Mouse (Mus musculus) lung, adult 2 months (tissue): ENCODE results near the gene Ppp2r5c.

Experiments used
- CTCF ChIP-seq: fragments of 200-500 bp; IDR thresholded peaks from 2 replicates; pipeline ENCODE4 v1.5.1; 2011; ENCODE audit warnings: mild to moderate bottlenecking, low read length, control low read depth; ENCODE audit not compliant: insufficient read depth
- POLR2A ChIP-seq: fragments of 200-500 bp; IDR thresholded peaks from 2 replicates; pipeline ENCODE4 v1.6.1; 2011; ENCODE audit warnings: low read depth, mild to moderate bottlenecking, control low read depth, low read length, borderline replicate concordance; ENCODE audit errors: extremely low read depth

DNA sequence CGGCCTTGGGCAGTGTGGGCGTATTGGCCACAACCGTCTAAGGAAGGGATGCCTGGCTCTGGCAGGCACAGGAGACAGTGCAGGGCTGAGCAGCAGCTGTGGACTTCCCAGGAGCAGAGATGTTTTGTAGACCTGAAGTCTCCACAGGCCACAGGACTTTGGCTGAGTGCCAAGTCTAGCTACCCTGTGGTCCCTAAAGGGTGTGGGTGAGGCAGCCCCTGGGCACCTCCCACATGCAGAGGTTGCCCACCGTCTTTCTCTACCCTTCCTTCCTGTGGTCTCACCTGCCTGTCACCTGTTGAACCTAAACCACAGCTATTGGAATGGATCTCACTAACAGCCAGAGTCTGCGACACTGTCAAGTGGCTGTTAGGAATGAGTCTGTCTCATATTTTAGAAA lies 59.1 kb downstream of the Ppp2r5c start:
- TF ChIP-seq CTCF (no peak), POLR2A (no peak)
